Mouse (Mus musculus) lung, postnatal 0 days (tissue): ENCODE results near the gene Edem2.

Source experiments
- CTCF ChIP-seq: IDR thresholded peaks from 2 replicates; pipeline ENCODE4 v1.5.1; 2016; ENCODE audit warnings: antibody characterized with exemption, mild to moderate bottlenecking
- EP300 ChIP-seq: IDR thresholded peaks from 2 replicates; pipeline ENCODE4 v1.6.1; 2016; ENCODE audit warnings: antibody characterized with exemption, mild to moderate bottlenecking, control low read depth

DNA sequence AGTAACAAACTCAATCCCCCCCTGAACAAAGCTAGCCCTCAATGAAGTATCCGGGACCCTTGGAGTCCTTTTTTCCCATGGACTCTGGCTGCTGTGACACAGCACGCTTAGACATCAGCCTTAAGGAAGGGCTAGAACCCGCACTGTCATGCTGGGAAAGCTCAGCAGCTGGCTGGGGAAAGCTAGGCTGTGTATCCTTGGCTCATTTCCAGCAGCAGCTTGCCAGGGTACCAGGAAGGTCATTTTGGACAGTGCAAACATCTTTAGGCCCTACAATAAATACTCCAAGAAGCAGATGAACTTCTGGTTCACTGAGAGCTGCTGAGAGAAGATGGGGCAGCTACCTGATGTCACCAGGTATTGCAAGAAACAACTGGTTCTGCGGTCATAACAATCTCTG is 58.0 kb downstream of the Edem2 start:
- TF ChIP-seq EP300 (no peak), CTCF (no peak)
